Mouse (Mus musculus): ENCODE data around the gene Olfr1394.
"Not testable (repeated sequence)": the region's sequence is repeated elsewhere in the genome, so short reads cannot be mapped to it uniquely, and the experiment has no call there.

Gene Olfr1394

GRCm38 (mm10) chr11:49191083-49191482, 36.9 kb downstream of the Olfr1394 start:
- DNase-seq = no peak

DNA sequence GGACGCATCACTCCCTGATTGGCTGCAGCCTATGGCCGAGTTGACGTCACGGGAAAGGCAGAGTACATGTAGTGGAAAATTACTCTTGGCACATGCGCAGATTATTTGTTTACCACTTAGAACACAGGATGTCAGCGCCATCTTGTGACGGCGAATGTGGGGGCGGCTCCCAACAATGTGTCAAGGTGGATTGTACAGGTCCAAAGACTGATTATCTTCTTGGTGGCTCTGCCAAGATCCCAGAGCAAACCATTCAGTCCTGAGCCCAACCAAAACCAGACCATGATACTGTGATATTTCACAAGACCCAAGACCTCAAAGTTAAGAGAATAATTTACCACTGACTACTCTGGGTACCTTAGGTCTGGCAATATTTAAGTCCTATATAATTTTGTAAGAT, 40.6 kb downstream of the Olfr1394 start:
- DNase-seq = not testable (repeated sequence)

DNA sequence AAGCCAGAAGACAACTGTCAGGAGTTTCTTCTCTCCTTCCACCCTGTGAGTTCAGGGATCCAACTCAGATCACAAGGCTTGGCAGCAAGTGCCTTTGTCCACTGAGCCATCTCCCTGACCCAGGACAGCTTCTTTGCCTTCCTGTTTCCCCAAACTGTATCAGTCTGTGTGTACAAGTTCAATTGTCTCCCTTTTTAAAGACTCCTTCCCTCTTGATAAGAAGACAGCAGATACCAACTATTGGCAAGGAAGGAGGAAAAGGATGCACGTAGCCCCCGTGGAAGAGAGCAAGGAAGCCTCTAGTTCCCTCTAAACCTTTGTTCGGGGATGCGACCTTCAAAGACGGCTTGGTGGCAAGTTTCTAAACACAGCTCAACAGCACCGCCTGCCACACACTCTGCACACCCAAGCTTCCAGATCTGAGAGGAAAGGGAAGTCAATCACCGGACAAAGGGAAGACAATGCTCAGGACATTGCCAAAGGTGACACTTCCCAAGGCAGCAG, 41.7 kb downstream of the Olfr1394 start:
- peak; percentile 54 to 72 for DNase-seq

DNA sequence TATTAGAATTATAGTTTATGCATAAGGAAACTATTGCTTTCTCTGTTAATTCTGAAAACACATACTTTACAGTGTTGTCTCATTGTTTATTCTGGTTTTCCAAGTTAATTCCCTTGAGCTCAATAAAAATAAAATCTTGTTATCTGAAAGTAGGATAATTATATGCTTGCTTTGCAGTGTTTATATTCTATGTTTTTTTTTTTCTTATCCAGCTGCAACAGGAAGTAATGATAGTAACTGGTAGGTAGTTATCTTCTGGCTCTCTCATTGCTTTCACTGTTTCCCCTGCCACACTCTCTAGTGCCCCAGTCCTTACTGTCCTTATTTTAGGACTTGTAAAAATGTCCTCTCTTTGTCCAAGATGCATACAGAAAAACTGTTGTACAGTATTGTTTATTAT, 46.5 kb downstream of the Olfr1394 start:
- no peak for DNase-seq

- no peak for DNase-seq
Observed at GRCm38 (mm10) chr11:49201142-49201541, 47.0 kb downstream of the Olfr1394 start.

DNA sequence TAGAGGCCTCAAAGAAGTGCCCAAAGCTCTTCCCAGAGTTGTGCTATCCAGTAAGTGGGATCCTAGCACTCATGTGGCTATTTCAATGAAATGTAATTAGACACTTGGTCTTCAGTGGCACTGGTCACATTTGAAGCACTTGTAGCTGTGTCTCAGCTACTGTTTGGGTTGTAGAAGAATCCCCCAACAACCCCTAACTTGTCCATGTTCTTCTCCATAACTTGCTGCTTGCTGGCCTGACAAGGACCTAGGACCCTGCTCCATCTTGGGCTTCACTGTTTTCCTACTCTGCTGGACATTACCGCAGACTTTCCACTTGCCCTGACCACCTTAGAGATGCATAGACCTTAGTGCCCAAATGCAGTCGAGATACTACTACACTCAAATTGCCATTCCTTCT, 47.9 kb downstream of the Olfr1394 start:
- DNase-seq = no peak

DNA sequence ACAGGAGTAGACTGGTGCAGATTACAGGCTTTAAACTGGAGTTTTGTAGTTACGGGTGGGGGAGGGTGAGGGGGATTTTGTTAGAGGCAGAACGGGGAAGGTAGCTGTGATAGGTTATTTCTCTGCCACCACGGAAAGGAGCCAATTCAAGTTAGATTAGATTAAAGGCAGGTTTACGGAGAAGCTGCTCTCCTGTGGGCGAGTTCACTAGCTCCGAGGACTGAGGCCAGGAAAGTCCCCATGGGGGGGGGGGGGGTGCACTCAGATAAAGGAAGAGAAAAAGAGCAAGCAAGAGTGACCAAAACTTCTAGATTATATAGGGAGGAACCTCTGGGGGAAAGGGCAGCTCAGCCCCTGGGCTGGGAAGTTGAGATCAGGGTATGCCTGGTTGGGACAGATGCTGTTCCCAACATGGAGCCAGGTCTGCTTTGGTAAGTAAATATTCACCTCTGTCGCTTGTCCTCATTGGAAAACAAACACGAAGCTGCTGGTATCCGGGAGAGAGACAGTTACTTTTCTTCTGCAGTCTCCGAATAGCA, 48.4 kb downstream of the Olfr1394 start:
- no peak for DNase-seq

- DNase-seq = peak; percentile 94 to 96
Observed at GRCm38 (mm10) chr11:49203129-49203768, 49.1 kb downstream of the Olfr1394 start, which contains the start of gene Zfp62. Gene Zfp62, plus strand, starts transcription at chr11:49203292.

GRCm38 (mm10) chr11:49203771-49204497, 49.8 kb downstream of the Olfr1394 start:
- DNase-seq = no peak

DNA sequence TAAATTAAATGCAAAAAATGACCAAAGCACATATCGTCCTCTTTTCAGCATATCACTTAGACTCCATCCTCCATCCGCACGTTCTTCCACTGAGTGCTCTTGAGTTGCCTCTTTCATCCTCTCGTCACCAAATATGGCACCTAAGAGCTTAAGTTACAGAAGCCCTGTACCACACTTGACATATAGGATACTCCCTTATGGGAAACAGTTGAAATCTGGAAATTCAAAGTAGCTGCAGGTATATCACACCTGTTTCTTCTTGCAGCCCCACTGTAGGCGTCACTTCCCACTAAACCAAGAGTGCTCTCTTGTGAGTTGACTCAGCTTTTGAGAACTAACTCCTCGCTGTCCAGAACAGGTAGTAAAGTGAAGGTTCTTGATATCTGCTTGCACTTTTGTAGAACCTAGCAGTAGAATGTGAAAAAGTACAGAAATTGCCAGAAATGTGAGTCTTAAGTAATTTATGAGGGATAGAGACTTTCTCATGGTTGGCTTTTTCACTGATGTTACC, 51.0 kb downstream of the Olfr1394 start:
- DNase-seq = no peak

GRCm38 (mm10) chr11:49207495-49207894, 53.3 kb downstream of the Olfr1394 start:
- DNase-seq = no peak

Measured in lung, postnatal 4 days (tissue).